Mouse (Mus musculus): ENCODE results near the gene Spata31d1b. TPM values are rescaled to one million over a fixed set of nuclear protein-coding genes. Genes with fewer than 3 reads are reported as not detected.
A peak's percentile ranks its signal among the peaks of the same experiment; 100 is the strongest.
"Not testable (repeated sequence)": the region's sequence is repeated elsewhere in the genome, so short reads cannot be mapped to it uniquely, and the experiment has no call there.

Spata31d1b gene
- not detected for total RNA-seq (2021)

- DNase-seq; intact Hi-C loops (cut with DNase I): not testable (repeated sequence)
Measured at GRCm38 (mm10) chr13:59711984-59712383, at the start of gene Spata31d1b. TSS of gene Spata31d1b (plus strand) at chr13:59712284.

DNA sequence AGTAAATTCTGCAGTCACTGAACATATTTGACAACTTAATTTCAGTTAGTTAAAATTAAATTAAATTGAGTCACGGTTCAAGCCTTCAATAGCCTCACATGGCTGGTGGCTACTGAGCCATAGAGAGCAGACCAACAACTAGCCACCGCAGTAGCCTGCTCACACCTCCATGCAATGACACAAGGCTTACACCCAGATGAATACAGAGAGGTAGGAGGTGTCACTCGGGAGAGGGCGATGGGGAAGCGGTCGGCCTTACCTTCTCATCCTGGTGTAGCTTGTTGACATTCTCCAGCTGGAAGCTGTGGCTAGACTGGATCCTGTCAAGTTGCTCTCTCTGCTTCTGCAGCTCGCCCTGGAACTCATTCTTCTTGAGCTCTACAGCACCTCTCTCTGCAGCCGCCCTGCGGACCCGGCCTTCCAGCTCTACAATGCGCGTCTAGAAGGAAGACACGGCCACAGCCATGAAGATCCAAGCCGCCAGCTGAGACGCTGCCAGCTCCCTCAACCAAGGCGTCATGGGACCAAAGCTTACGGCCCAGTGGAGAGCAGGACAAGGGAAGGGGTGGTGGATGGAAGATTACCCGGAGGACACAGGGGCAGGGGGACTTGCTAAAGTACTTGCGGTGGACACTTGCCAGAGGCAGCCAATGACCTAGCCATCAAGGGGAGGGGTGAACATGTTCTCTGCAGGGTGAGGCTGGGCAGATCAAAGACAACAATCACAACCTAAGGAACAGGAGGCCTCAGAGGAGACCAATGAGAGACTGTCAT, 48.0 kb upstream of the Spata31d1b start:
- no peak for DNase-seq
- intact Hi-C loops (cut with DNase I) = no loop called here

GRCm38 (mm10) chr13:59667763-59668162, 44.3 kb upstream of the Spata31d1b start:
- intact Hi-C loops (cut with DNase I) = no loop called here
- DNase-seq = no peak

GRCm38 (mm10) chr13:59668501-59669093, 43.5 kb upstream of the Spata31d1b start:
- intact Hi-C loops (cut with DNase I) = no loop called here
- DNase-seq = peak; percentile 47 to 50

GRCm38 (mm10) chr13:59669946-59670345, 42.1 kb upstream of the Spata31d1b start:
- intact Hi-C loops (cut with DNase I) = no loop called here
- DNase-seq = no peak

DNA sequence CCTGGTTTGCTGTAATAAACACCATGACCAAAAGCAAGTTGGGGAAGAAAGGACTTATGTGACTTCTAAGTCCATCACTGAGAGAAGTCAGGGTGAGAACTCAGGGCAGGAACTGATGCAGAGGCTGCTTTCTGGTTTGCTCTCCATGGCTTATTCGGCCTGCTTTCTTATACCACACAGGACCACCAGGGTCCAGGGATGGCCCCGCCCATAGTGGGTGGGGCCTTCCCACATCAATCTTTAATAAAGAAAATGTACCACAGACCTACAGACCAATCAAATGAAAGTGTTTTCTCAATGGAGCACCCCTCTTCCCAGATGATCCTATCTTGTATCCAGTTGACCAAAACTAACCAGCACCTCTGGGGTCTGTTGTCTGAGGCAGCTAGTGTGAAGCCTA, 40.6 kb upstream of the Spata31d1b start:
- intact Hi-C loops (cut with DNase I) = no loop called here

DNA sequence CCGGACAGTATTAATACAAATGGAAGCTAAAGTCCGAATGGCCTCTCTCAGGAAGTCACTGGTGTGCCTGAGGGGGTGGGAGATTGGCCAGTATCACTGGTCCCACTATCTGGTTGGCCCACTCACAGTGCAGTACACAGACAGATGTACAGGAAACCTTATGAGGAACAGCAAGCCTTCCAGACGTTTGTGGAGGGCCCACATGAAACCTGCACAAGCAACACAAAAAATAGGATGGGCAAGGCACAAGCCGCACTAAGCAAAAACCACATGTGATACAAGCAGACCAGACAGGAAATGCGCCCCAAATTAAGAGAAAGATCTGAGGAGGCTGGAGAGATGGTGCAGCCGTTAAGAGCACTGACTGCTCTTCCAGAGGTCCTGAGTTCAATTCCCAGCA, 39.8 kb upstream of the Spata31d1b start:
- DNase-seq = no peak
- intact Hi-C loops (cut with DNase I) = no loop called here

More for the DNA sequence above, 40.6 kb upstream of the Spata31d1b start:
- DNase-seq = no peak

DNA sequence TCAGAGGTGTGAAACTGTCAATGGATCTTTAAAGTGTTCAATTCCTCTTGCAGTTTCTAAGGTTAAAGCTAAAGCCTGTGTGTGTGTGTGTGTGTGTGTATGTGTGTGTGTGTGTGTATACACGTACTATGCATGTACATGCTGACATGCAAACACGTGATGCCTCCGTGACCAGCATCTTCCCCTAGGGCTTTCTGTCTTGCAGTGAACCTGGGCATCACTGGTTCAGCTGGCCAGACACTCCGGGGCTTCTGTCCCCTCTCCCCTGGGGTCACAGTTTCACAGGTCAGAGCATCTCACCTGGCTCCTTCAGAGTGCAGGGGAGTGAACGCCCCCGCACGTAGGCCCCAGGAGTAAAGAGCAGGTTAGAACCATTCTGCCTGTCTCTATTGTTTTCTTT, 38.5 kb upstream of the Spata31d1b start:
- DNase-seq = no peak
- intact Hi-C loops (cut with DNase I) = no loop called here

GRCm38 (mm10) chr13:59674215-59674614, 37.9 kb upstream of the Spata31d1b start:
- intact Hi-C loops (cut with DNase I) = no loop called here
- DNase-seq = no peak

DNA sequence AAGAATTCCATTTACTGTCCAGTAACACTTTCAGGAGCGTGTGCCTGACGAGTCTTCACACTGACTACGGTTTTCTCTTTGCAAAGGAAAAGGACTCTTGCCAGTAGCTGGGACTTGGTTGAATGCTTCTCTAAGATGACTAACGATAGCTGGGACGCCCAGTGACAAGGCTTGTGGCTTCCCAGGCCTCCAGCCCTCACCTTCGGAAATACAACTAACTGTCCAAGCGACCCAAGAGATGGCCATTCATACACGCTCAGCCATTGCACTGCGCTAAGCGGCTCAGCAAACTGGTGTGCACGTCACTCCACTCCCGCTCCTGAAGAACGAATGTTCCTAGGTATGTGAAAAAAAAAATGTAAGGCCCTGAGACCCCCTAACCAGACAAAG, 37.3 kb upstream of the Spata31d1b start:
- intact Hi-C loops (cut with DNase I) = no loop called here

DNA sequence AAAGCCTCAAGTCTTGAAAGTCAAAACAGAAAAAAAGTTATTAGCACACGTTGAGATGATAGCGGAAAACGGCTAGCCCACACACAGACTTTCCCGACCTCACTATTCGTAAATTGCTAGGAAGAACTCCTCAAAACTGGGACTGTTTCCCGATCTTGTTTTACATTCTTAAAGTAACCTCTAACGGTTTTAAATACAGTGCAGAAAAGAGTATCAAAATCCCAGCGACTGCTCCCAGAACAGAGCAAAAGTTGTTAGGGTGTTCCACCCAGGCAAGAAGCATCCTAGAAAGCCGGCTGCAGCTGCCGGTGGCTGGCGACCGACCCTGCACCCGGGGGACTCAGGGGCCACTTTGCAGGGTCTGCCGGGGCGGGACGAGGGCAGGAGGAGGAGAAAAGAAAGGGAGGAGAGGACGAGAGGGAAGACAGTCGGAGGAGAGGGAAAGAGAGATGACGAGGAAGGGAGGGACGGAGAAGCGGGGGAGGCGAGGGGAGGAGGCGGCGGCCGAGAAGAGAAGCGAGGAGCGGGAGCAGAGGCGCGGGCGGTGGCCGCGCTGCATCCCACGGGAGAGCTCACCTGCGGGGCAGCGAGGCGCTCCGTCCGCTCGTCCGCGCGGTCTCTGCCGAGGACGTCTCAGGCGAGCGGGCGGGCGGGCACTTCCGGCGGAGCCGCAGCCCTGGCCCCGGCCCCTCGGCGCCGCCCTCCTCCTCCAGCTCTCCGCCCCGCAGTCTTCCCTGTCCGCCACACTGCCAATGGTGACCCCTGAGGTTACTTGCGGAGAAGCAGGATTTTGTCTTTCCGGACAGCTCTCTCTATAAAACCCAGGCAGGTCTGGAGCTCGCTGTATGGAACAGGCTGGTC, 36.7 kb upstream of the Spata31d1b start, which contains the start of gene Golm1:
Gene Golm1, minus strand, starts transcription at position 661 of the 861 bp plus-strand sequence.
- intact Hi-C loops (cut with DNase I) = no loop called here
- peak; percentile 69 to 74 for DNase-seq

More for the DNA sequence above, 37.3 kb upstream of the Spata31d1b start:
- peak; percentile 20 to 25 for DNase-seq

DNA sequence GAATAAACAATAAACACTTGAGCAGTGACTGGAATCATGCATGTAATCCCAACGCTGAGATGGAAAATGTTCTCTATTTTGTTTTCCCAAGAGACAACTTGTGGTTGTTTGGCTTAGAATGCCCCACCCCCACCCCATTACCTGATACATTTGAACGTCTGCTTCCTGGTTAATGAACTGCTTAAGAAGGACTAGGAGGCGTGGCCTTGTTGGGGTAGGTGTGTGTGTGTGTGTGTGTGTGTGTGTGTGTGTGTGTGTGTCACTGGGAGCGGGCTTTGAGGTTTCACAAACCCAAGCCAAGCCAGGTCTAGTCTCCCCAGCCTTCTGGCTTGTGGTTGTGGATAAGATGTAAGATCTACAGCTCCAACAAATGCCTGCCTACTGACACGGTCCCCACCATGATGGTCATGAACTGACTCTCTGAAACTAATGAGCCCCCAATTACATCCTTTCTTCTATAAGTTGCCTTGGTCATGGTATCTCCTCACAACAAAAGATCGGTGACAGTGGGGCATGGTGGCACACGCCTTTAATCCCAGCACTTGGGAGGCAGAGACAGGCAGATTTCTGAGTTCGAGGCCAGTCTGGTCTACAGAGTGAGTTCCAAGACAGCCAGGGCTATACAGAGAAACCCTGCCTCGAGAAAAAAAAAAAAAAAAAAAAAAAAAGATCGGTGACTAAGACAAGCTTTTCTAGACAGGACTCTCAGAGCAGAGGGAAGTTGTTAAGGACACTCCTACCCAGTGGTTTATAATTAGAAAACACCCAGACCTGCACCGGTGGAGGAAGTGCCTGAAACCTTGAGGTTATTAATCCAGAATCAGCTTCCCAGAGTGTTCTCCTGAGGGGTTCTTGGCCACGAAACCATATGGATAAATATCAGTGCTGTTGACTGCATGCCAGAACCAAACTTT, 35.5 kb upstream of the Spata31d1b start:
- intact Hi-C loops (cut with DNase I) = no loop called here

GRCm38 (mm10) chr13:59679306-59679705, 32.8 kb upstream of the Spata31d1b start:
- intact Hi-C loops (cut with DNase I) = no loop called here
- DNase-seq = no peak

More for the DNA sequence above, 35.5 kb upstream of the Spata31d1b start:
- no peak for DNase-seq

DNA sequence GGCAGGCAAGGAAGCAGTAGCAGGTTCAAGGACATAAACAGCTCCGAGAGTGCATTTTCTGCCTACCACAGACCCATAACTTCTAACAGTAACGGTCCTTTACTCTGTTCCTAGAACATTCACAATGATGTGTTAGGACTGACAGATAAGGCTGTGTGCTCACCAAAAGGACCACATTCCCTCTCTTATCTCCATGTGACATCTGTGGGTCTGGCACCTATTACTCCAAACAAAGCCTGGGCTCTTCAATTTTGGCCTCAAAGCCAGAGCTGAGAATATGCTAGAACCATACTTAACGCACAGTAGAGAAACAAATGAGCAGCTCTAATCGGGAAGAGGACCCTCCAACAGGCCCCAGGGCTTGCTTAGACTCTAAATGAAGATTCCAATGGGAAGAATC, 32.2 kb upstream of the Spata31d1b start:
- no peak for DNase-seq
- intact Hi-C loops (cut with DNase I) = no loop called here

GRCm38 (mm10) chr13:59682629-59683028, 29.5 kb upstream of the Spata31d1b start:
- no peak for DNase-seq
- intact Hi-C loops (cut with DNase I) = no loop called here

DNA sequence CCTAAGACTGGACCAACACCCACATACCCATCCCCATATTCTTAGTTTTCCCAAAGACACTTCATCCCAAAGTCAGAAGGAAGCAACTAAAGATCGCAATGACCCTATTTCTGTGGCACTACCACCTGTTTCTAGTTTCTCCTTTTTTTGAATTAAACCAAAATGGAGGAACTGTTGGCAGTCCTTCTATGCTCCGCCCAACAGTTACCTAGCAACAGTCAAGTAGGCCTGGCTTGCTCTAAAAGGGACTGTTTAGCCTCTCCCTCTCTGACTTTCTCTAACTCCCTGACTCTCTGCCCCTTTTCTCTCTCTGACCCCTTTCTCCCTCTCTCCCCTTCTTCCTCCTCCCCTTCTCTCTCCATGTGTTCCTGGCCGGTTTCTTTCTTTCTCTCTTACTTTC, 26.8 kb upstream of the Spata31d1b start:
- DNase-seq = no peak
- intact Hi-C loops (cut with DNase I) = no loop called here

GRCm38 (mm10) chr13:59688338-59688770, 23.7 kb upstream of the Spata31d1b start:
- intact Hi-C loops (cut with DNase I) = no loop called here
- peak; percentile 15 to 37 for DNase-seq

GRCm38 (mm10) chr13:59689313-59689712, 22.8 kb upstream of the Spata31d1b start:
- DNase-seq = no peak
- intact Hi-C loops (cut with DNase I) = no loop called here

GRCm38 (mm10) chr13:59689843-59690242, 22.2 kb upstream of the Spata31d1b start:
- no peak for DNase-seq
- intact Hi-C loops (cut with DNase I) = no loop called here

DNA sequence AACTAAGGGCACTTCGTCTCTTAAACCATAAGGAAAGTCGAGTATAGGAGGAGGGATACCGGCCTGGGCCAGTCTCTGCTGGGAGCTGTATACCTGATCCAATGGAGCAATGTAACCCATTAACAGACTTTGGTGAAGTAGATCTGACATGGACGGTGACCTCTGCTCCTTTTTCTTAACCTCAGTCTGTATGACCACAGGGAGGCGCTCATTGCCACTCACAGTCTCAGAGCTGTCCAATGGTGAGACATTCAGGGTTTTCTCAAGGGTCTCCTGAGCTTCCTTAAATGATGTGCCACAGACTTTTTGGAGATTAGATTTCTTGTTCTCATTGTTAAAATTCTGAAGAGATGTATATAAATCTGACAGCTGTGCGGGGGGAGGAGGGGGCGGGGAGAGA, 21.5 kb upstream of the Spata31d1b start:
- DNase-seq = no peak

More for the DNA sequence above, 21.5 kb upstream of the Spata31d1b start:
- intact Hi-C loops (cut with DNase I) = no loop called here

Measured in heart, postnatal 36 days (tissue).